In the genomic region with DNA sequence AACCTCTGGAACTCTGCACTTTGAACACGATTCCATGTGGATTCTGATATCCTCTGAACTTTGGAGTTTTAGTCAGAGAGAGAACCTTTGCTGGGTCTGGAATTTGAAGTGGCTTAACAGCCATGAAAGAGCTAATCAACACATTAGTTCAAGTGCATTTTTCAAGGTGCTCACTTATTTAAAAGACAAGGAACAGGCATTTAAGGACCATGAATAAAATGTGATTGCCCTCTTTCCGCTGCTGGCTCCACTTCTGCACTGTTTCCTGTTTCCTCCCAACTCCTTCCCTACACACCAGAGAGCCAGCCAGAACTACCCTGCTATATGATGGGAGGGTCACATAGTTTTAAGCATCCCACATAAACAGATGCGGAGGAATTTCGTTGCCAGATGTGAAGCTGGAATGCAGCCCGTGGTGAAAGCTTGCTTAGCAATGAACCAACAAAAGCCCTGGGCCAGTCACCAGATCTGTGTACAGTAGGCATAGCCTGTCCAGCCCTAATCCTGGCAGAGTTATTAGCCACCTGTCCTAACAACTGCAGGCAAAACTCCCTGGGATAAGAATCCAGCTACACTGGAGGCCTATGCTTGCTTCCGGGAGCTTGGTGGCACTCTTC, we compare ENCODE assay signal across 8 mouse cellular contexts. TPM values are rescaled to one million over a fixed set of nuclear protein-coding genes. Genes with fewer than 3 reads are reported as not detected.
A peak's percentile ranks its signal among the peaks of the same experiment; 100 is the strongest.
DNase-seq lines count a peak whose midpoint lies in the region; ATAC-seq and TF ChIP-seq lines count a peak whose summit lies in the region.

No protein-coding gene starts in this region.

- WGBS in kidney, embryonic 15.5 days: 62% methylated on average over 6 of the region's 6 CpGs
- WGBS in embryonic facial prominence, embryonic 10.5 days: 79% methylated on average over 6 of the region's 6 CpGs
- WGBS in intestine, embryonic 14.5 days: 42% methylated on average over 6 of the region's 6 CpGs

- peaks cover 70% of the 10 kb centered on the region for H3K36me3 ChIP-seq in kidney, embryonic 15.5 days
- H3K36me3 ChIP-seq in embryonic facial prominence, embryonic 10.5 days (replicated peaks): peaks cover 87% of the 10 kb centered on the region
- peaks cover 57% of the 10 kb centered on the region for H3K36me3 ChIP-seq in intestine, embryonic 14.5 days (ENCODE audit: control insufficient read depth, insufficient read depth, low read length)
- peaks cover 56% of the 10 kb centered on the region for H3K36me3 ChIP-seq in myocyte (ENCODE audit: control insufficient read depth, insufficient read depth)

- no peak for TF ChIP-seq POLR2A in myocyte (IDR thresholded peaks at IDR 0.05; ENCODE audit: insufficient read length, low read depth)

- H3K9ac ChIP-seq in kidney, embryonic 15.5 days: no peak overlapping the region
- H3K9ac ChIP-seq in intestine, embryonic 14.5 days (ENCODE audit: low read length): no peak overlapping the region

- H3K9me3 ChIP-seq in kidney, embryonic 15.5 days (replicated peaks): no peaks in the 10 kb centered on the region
- no peaks in the 10 kb centered on the region for H3K9me3 ChIP-seq in embryonic facial prominence, embryonic 10.5 days
- no peaks in the 10 kb centered on the region for H3K9me3 ChIP-seq in intestine, embryonic 14.5 days (ENCODE audit: control insufficient read depth, low read length)

- no peak overlapping the region for H3ac ChIP-seq in myocyte (ENCODE audit: control insufficient read depth, insufficient read length)

- peak overlapping the region; percentile 42; the same call in 1 of the 2 replicates for H3K27ac ChIP-seq in kidney, embryonic 15.5 days
- H3K27ac ChIP-seq in embryonic facial prominence, embryonic 10.5 days (replicated peaks): no peak overlapping the region
- H3K27ac ChIP-seq in intestine, embryonic 14.5 days (ENCODE audit: low read depth): peak overlapping the region; percentile 29; the same call in 1 of the 2 replicates

- no peak for DNase-seq in kidney, adult 11 months
- DNase-seq in embryonic facial prominence, embryonic 10.5 days (ENCODE audit: low spot score): peak; percentile 22
- DNase-seq in intestine, embryonic 14.5 days (ENCODE audit: low spot score): peak; percentile 61
- DNase-seq in layer of hippocampus, postnatal 36 days: no peak
- no peak for DNase-seq in testis, postnatal 10 days (ENCODE audit: low spot score)

- H3K79me2 ChIP-seq in myocyte (ENCODE audit: control insufficient read depth, insufficient read depth): peaks cover 83% of the 10 kb centered on the region

- no peak overlapping the region for H3K4me2 ChIP-seq in kidney, embryonic 15.5 days
- no peak overlapping the region for H3K4me2 ChIP-seq in intestine, embryonic 14.5 days (ENCODE audit: low read length)
- H3K4me2 ChIP-seq in myocyte (ENCODE audit: low read depth): peak overlapping the region; percentile 7

- peaks cover 19% of the 10 kb centered on the region for H3K4me1 ChIP-seq in kidney, embryonic 15.5 days
- peaks cover 27% of the 10 kb centered on the region for H3K4me1 ChIP-seq in embryonic facial prominence, embryonic 10.5 days
- H3K4me1 ChIP-seq in intestine, embryonic 14.5 days (replicated peaks; ENCODE audit: control insufficient read depth, insufficient read depth, low read length): peaks cover 35% of the 10 kb centered on the region

- ATAC-seq in kidney, embryonic 15.5 days (replicated peaks; ENCODE audit: low FRiP score): no peak
- no peak for ATAC-seq in intestine, embryonic 14.5 days (replicated peaks; ENCODE audit: low FRiP score, low TSS enrichment, low read depth)
- ATAC-seq in cerebellum, adult (ENCODE audit: insufficient number of reproducible peaks, low FRiP score, low TSS enrichment): no peak

- no peak overlapping the region for H3K4me3 ChIP-seq in kidney, embryonic 15.5 days (replicated peaks)
- H3K4me3 ChIP-seq in embryonic facial prominence, embryonic 10.5 days: no peak overlapping the region
- H3K4me3 ChIP-seq in intestine, embryonic 14.5 days (ENCODE audit: low read depth, low read length): no peak overlapping the region
- H3K4me3 ChIP-seq in myocyte: no peak overlapping the region

- H3K27me3 ChIP-seq in kidney, embryonic 15.5 days: no peaks in the 10 kb centered on the region
- no peaks in the 10 kb centered on the region for H3K27me3 ChIP-seq in embryonic facial prominence, embryonic 10.5 days (replicated peaks; ENCODE audit: low read depth, poor library complexity, severe bottlenecking)
- H3K27me3 ChIP-seq in intestine, embryonic 14.5 days (replicated peaks; ENCODE audit: control insufficient read depth, insufficient read depth, low read length): no peaks in the 10 kb centered on the region
- H3K27me3 ChIP-seq in myocyte (ENCODE audit: control insufficient read depth, insufficient read depth, insufficient read length): no peaks in the 10 kb centered on the region

TF ChIP-seq in myocyte, 11 proteins besides CTCF, POLR2A, EP300 and RAD21:
- no peak for TF ChIP-seq POLR2AphosphoS2 (IDR thresholded peaks at IDR 0.05; ENCODE audit: insufficient read length, low read depth)
- TF ChIP-seq MYOD1 (IDR thresholded peaks at IDR 0.05; ENCODE audit: control insufficient read depth in 1 of 3, insufficient read length in 2 of 3, low read depth in 2 of 3): peak; percentile 67 to 87 (median 86)
- TF ChIP-seq E2F4 (IDR thresholded peaks at IDR 0.05; ENCODE audit: insufficient read depth): no peak
- TF ChIP-seq SRF (IDR thresholded peaks at IDR 0.05; ENCODE audit: control insufficient read depth, insufficient read length, low read depth): no peak
- no peak for TF ChIP-seq CEBPB (IDR thresholded peaks at IDR 0.05; ENCODE audit: insufficient read depth, poor library complexity, severe bottlenecking)
- TF ChIP-seq REST (IDR thresholded peaks at IDR 0.05; ENCODE audit: insufficient read depth, insufficient read length): no peak
- peak; percentile 76 for TF ChIP-seq TCF12 (IDR thresholded peaks at IDR 0.05; ENCODE audit: insufficient read depth, poor library complexity, severe bottlenecking)
- peak; percentile 65 for TF ChIP-seq TCF3 (IDR thresholded peaks at IDR 0.05; ENCODE audit: insufficient read length, low read depth)
- TF ChIP-seq USF1 (IDR thresholded peaks at IDR 0.05; ENCODE audit: low read depth): no peak
- TF ChIP-seq MYOG (IDR thresholded peaks at IDR 0.05; ENCODE audit: control insufficient read depth in 1 of 3, insufficient read depth in 1 of 3, insufficient read length in 2 of 3, low read depth in 2 of 3): peak; percentile 45 to 90 (median 88)
- TF ChIP-seq MAX (IDR thresholded peaks at IDR 0.05; ENCODE audit: low read depth): no peak

RNA-seq across cellular contexts. Expression of gene Lmbrd2, which starts 5.4 kb away (rescaled TPM):
- 3.6 and 3.7 TPM in 2 replicates for polyA plus RNA-seq in kidney, embryonic 15.5 days (2015; fragmentation: Nextera tagmentation; extraction: Ambion mirVana)
- 1.9 and 2.6 TPM in 2 replicates for polyA plus RNA-seq in embryonic facial prominence, embryonic 10.5 days (2016; fragmentation: Nextera tagmentation; extraction: Ambion mirVana)
- polyA plus RNA-seq in intestine, embryonic 14.5 days (2014; fragmentation: Nextera tagmentation; extraction: Ambion mirVana): 4.6 and 4.9 TPM in 2 replicates
- 4.7 TPM for polyA plus RNA-seq in myocyte (2012; fragmentation: generic; extraction: Trizol)
- total RNA-seq in layer of hippocampus, postnatal 36 days (2021): 10 to 100 TPM; 56.8 to 62.8 TPM

RNA-seq across cellular contexts. Expression of gene Skp2, which starts 20.2 kb away (rescaled TPM):
- 81.1 and 81.9 TPM in 2 replicates for polyA plus RNA-seq in kidney, embryonic 15.5 days (2015; fragmentation: Nextera tagmentation; extraction: Ambion mirVana)
- 128 and 129 TPM in 2 replicates for polyA plus RNA-seq in embryonic facial prominence, embryonic 10.5 days (2016; fragmentation: Nextera tagmentation; extraction: Ambion mirVana)
- polyA plus RNA-seq in intestine, embryonic 14.5 days (2014; fragmentation: Nextera tagmentation; extraction: Ambion mirVana): 73.2 and 86.4 TPM in 2 replicates
- 5.0 TPM for polyA plus RNA-seq in myocyte (2012; fragmentation: generic; extraction: Trizol)
- 1 to 10 TPM; 5.2 to 5.3 TPM for total RNA-seq in layer of hippocampus, postnatal 36 days (2021)

Comparison
In these comparisons a context has a peak if more than half of its experiments do, and no peak if none do; other contexts are left out.
1. DNase-seq: peak in embryonic facial prominence, embryonic 10.5 days (single experiment) and intestine, embryonic 14.5 days (single experiment); none in kidney, adult 11 months (single experiment), layer of hippocampus, postnatal 36 days (0 of 2) and testis, postnatal 10 days (single experiment).
2. RNA of gene Skp2, which starts 20.2 kb away (polyA plus RNA-seq): 128 to 129 TPM in embryonic facial prominence, embryonic 10.5 days, 81.1 to 81.9 TPM in kidney, embryonic 15.5 days and 73.2 to 86.4 TPM in intestine, embryonic 14.5 days; 5.0 TPM in myocyte (single experiment); every median in the first group is over 10 times any median in the second.